Mouse (Mus musculus): ENCODE data around the gene Eipr1. TPM values are rescaled to one million over a fixed set of nuclear protein-coding genes. Genes with fewer than 3 reads are reported as not detected.

The Eipr1 gene
- total and polyA plus RNA-seq, 2 experiments, result 6.7 to 18.1 TPM

- Histone ChIP-seq H3K27me3 (ENCODE audit: control insufficient read depth, insufficient read depth, low read length) (no peaks in the 10 kb centered on the region), H3K79me2 (ENCODE audit: control insufficient read depth, insufficient read depth, low read length) (no peaks in the 10 kb centered on the region), H3K4me1 (ENCODE audit: control insufficient read depth, insufficient read depth, low read length) (peaks cover 2% of the 10 kb centered on the region; the same call in 1 of the 2 replicates), H3K9ac (ENCODE audit: low read depth, low read length) (no peak overlapping the region), H3K36me3 (ENCODE audit: control insufficient read depth, insufficient read depth, low read length) (no peaks in the 10 kb centered on the region), H3K27ac (replicated peaks; ENCODE audit: insufficient read depth, low read depth, low read length) (no peak overlapping the region), H3K4me3 (ENCODE audit: insufficient read depth, low read depth, low read length) (no peak overlapping the region)
- no peak for DNase-seq (ENCODE audit: extremely low read depth, low read depth, low spot score)
- no peak for TF ChIP-seq CTCF (IDR thresholded peaks at IDR 0.05; ENCODE audit: low read depth, low read length)
- TF ChIP-seq POLR2A (IDR thresholded peaks at IDR 0.05; ENCODE audit: extremely low read depth, insufficient read depth, low read length), result no peak
- 91% methylated on average over 7 of the region's 7 CpGs for WGBS
Observed at GRCm38 (mm10) chr12:28780180-28780579, 28.6 kb downstream of the Eipr1 start.

- Histone ChIP-seq H3K9ac (ENCODE audit: low read depth, low read length) (no peak overlapping the region), H3K4me3 (ENCODE audit: insufficient read depth, low read depth, low read length) (no peak overlapping the region), H3K79me2 (ENCODE audit: control insufficient read depth, insufficient read depth, low read length) (no peaks in the 10 kb centered on the region), H3K27me3 (ENCODE audit: control insufficient read depth, insufficient read depth, low read length) (no peaks in the 10 kb centered on the region), H3K4me1 (ENCODE audit: control insufficient read depth, insufficient read depth, low read length) (peaks cover 2% of the 10 kb centered on the region; the same call in 1 of the 2 replicates), H3K36me3 (ENCODE audit: control insufficient read depth, insufficient read depth, low read length) (no peaks in the 10 kb centered on the region), H3K27ac (replicated peaks; ENCODE audit: insufficient read depth, low read depth, low read length) (no peak overlapping the region)
- DNase-seq (ENCODE audit: extremely low read depth, low read depth, low spot score), result peak; percentile 65
- 45% methylated on average over 3 of the region's 3 CpGs for WGBS
- no peak for TF ChIP-seq CTCF (IDR thresholded peaks at IDR 0.05; ENCODE audit: low read depth, low read length)
- no peak for TF ChIP-seq POLR2A (IDR thresholded peaks at IDR 0.05; ENCODE audit: extremely low read depth, insufficient read depth, low read length)
Observed at GRCm38 (mm10) chr12:28782637-28783036, 31.0 kb downstream of the Eipr1 start.

GRCm38 (mm10) chr12:28784355-28784754 lies 32.8 kb downstream of the Eipr1 start:
- H3K36me3 ChIP-seq (ENCODE audit: control insufficient read depth, insufficient read depth, low read length), result no peaks in the 10 kb centered on the region
- no peaks in the 10 kb centered on the region for H3K27me3 ChIP-seq (ENCODE audit: control insufficient read depth, insufficient read depth, low read length)
- TF ChIP-seq CTCF (IDR thresholded peaks at IDR 0.05; ENCODE audit: low read depth, low read length) (peak; percentile 13; the same call in 1 of the 2 replicates), POLR2A (IDR thresholded peaks at IDR 0.05; ENCODE audit: extremely low read depth, insufficient read depth, low read length) (no peak)
- DNase-seq (ENCODE audit: extremely low read depth, low read depth, low spot score), result no peak
- no peak overlapping the region for H3K4me3 ChIP-seq (ENCODE audit: insufficient read depth, low read depth, low read length)
- H3K79me2 ChIP-seq (ENCODE audit: control insufficient read depth, insufficient read depth, low read length), result no peaks in the 10 kb centered on the region; the same call in 1 of the 2 replicates
- WGBS, result 34% methylated on average over 4 of the region's 4 CpGs
- H3K27ac ChIP-seq (replicated peaks; ENCODE audit: insufficient read depth, low read depth, low read length), result no peak overlapping the region
- H3K4me1 ChIP-seq (ENCODE audit: control insufficient read depth, insufficient read depth, low read length), result peaks cover 2% of the 10 kb centered on the region; the same call in 1 of the 2 replicates
- H3K9ac ChIP-seq (ENCODE audit: low read depth, low read length), result no peak overlapping the region

DNA sequence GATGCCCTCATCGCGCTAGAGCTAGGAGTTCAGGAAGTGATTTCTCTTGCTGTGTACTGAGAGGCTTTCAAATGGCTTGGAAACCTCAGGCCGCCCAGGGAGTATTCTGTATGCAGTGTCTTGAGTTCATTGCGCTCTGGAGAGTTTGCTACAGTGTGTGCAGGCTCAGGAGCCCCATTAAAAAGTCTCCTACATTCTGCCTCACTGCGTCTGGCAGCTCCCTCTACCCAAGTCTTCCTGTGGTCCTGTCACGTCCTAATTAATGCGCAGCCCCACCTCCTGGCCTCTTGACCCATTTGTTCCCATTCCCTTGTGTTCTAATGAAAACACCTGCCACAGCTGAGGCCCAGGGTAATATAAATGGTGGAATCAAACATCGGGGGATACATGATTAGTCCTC lies 33.3 kb downstream of the Eipr1 start:
- TF ChIP-seq CTCF (IDR thresholded peaks at IDR 0.05; ENCODE audit: low read depth, low read length) (no peak), POLR2A (IDR thresholded peaks at IDR 0.05; ENCODE audit: extremely low read depth, insufficient read depth, low read length) (no peak)
- no peak overlapping the region for H3K9ac ChIP-seq (ENCODE audit: low read depth, low read length)
- no peak for DNase-seq (ENCODE audit: extremely low read depth, low read depth, low spot score)
- H3K4me1 ChIP-seq (ENCODE audit: control insufficient read depth, insufficient read depth, low read length), result peaks cover 2% of the 10 kb centered on the region; the same call in 1 of the 2 replicates
- H3K36me3 ChIP-seq (ENCODE audit: control insufficient read depth, insufficient read depth, low read length), result no peaks in the 10 kb centered on the region
- no peak overlapping the region for H3K27ac ChIP-seq (replicated peaks; ENCODE audit: insufficient read depth, low read depth, low read length)
- H3K79me2 ChIP-seq (ENCODE audit: control insufficient read depth, insufficient read depth, low read length), result no peaks in the 10 kb centered on the region; the same call in 1 of the 2 replicates
- H3K4me3 ChIP-seq (ENCODE audit: insufficient read depth, low read depth, low read length), result no peak overlapping the region
- H3K27me3 ChIP-seq (ENCODE audit: control insufficient read depth, insufficient read depth, low read length), result no peaks in the 10 kb centered on the region
- WGBS, result 89% methylated on average over 8 of the region's 8 CpGs

GRCm38 (mm10) chr12:28785299-28785698 lies 33.7 kb downstream of the Eipr1 start:
- Histone ChIP-seq H3K4me3 (ENCODE audit: insufficient read depth, low read depth, low read length) (no peak overlapping the region), H3K4me1 (ENCODE audit: control insufficient read depth, insufficient read depth, low read length) (peaks cover 2% of the 10 kb centered on the region; the same call in 1 of the 2 replicates), H3K79me2 (ENCODE audit: control insufficient read depth, insufficient read depth, low read length) (no peaks in the 10 kb centered on the region; the same call in 1 of the 2 replicates), H3K9ac (ENCODE audit: low read depth, low read length) (no peak overlapping the region), H3K36me3 (ENCODE audit: control insufficient read depth, insufficient read depth, low read length) (no peaks in the 10 kb centered on the region), H3K27ac (replicated peaks; ENCODE audit: insufficient read depth, low read depth, low read length) (no peak overlapping the region), H3K27me3 (ENCODE audit: control insufficient read depth, insufficient read depth, low read length) (no peaks in the 10 kb centered on the region)
- TF ChIP-seq POLR2A (IDR thresholded peaks at IDR 0.05; ENCODE audit: extremely low read depth, insufficient read depth, low read length) (no peak), CTCF (IDR thresholded peaks at IDR 0.05; ENCODE audit: low read depth, low read length) (no peak)
- WGBS, result 85% methylated on average over 1 of the region's 1 CpGs
- no peak for DNase-seq (ENCODE audit: extremely low read depth, low read depth, low spot score)

DNA sequence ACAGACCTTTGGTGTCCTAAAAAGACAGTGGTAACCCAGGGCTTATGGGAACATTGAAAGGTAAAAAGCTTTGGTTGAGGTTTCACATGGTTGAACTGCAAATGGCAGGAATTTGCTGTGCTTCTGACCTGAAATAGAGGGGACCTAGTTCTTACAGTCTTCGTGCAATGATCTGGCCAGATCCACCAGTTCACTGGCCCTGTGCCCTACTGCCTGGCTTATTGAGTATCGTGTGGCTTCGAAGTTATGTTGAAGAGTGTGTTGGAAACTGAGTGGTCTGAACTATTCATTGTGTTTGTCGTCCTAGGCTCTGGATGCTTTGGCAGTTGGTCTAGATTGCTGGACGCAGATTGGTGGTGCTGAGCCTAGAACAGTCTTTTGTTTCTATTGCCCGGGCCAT lies 34.7 kb downstream of the Eipr1 start:
- H3K36me3 ChIP-seq (ENCODE audit: control insufficient read depth, insufficient read depth, low read length), result no peaks in the 10 kb centered on the region
- no peak for DNase-seq (ENCODE audit: extremely low read depth, low read depth, low spot score)
- H3K9ac ChIP-seq (ENCODE audit: low read depth, low read length), result no peak overlapping the region
- TF ChIP-seq CTCF (IDR thresholded peaks at IDR 0.05; ENCODE audit: low read depth, low read length) (no peak), POLR2A (IDR thresholded peaks at IDR 0.05; ENCODE audit: extremely low read depth, insufficient read depth, low read length) (no peak)
- H3K27ac ChIP-seq (replicated peaks; ENCODE audit: insufficient read depth, low read depth, low read length), result no peak overlapping the region
- no peak overlapping the region for H3K4me3 ChIP-seq (ENCODE audit: insufficient read depth, low read depth, low read length)
- WGBS, result 95% methylated on average over 6 of the region's 6 CpGs
- peaks cover 2% of the 10 kb centered on the region; the same call in 1 of the 2 replicates for H3K4me1 ChIP-seq (ENCODE audit: control insufficient read depth, insufficient read depth, low read length)
- H3K27me3 ChIP-seq (ENCODE audit: control insufficient read depth, insufficient read depth, low read length), result no peaks in the 10 kb centered on the region
- H3K79me2 ChIP-seq (ENCODE audit: control insufficient read depth, insufficient read depth, low read length), result no peaks in the 10 kb centered on the region; the same call in 1 of the 2 replicates

Data from liver, adult 2 months (tissue).